Mouse (Mus musculus) embryonic facial prominence, embryonic 10.5 days (tissue): Measurements from ENCODE around the gene Defb42. TPM values are rescaled to one million over a fixed set of nuclear protein-coding genes. Genes with fewer than 3 reads are reported as not detected.

ENCODE experiments used
- DNase-seq: peaks from one replicate; pipeline ENCODE4 v3.0.0-alpha.2; 2017; ENCODE audit warnings: low spot score
- H3K27ac ChIP-seq: fragments of 300-500 bp; sonication (generic); replicated peaks from 2 replicates; pipeline ENCODE4 v1.5.1; 2016; ENCODE audit warnings: mild to moderate bottlenecking
- H3K27me3 ChIP-seq: fragments of 300-500 bp; sonication (generic); replicated peaks from 2 replicates; pipeline ENCODE4 v1.6.1; 2016; ENCODE audit warnings: low read depth, mild to moderate bottlenecking; ENCODE audit not compliant: poor library complexity, severe bottlenecking
- H3K36me3 ChIP-seq: fragments of 300-500 bp; sonication (generic); replicated peaks from 2 replicates; pipeline ENCODE4 v1.6.1; 2016; ENCODE audit warnings: mild to moderate bottlenecking, moderate library complexity
- H3K4me1 ChIP-seq: fragments of 300-500 bp; sonication (generic); 2 replicates; pipeline ENCODE4 v1.6.1; 2016
- H3K4me3 ChIP-seq: fragments of 300-500 bp; sonication (generic); 2 replicates; pipeline ENCODE4 v1.5.1; 2016; ENCODE audit warnings: mild to moderate bottlenecking, moderate library complexity
- H3K9me3 ChIP-seq: fragments of 300-500 bp; sonication (generic); 2 replicates; pipeline ENCODE4 v1.6.1; 2016; ENCODE audit warnings: mild to moderate bottlenecking
- WGBS: fragments of 180-500 bp; shearing (Covaris S2); methylation state at CpG from one replicate; pipeline ENCODE4 v1.1.7; 2016; 5-methylcytosine and 5-hydroxymethylcytosine counted together
- polyA plus RNA-seq: library from polyadenylated mRNA; unstranded; fragments of >200 nt; fragmentation: Nextera tagmentation; extraction: Ambion mirVana; gene quantifications from 2 replicates; pipeline ENCODE4 v1.2.1, GENCODE M21; 2016

The Defb42 gene
- polyA plus RNA-seq: 0.15 and 0.29 TPM in 2 replicates

DNA sequence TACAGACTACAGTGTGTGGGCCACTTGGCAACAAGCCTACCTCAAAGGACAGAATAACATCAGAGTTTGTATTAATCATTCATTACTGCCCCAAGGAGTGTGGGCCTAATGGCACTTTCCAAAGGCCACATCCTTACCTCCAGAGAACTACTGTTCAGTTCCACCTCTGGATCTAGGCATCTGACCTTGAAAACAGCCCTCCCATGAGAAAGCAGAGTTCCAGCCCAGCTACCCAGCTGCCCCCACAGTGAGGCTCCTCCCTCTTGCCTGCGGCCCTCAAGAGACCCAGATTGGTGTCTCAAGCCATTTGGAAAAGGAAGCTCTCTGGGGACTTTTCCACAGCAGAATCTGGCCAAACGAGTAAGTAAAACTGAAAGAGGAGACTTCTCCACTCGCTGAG, at the start of gene Defb42:
Defb42 (plus strand) TSS at position 301 of the 400 bp plus-strand sequence.
- no peak within 1 kb of the TSS for H3K4me3 ChIP-seq
- WGBS: 78% methylated on average over 3 of the region's 3 CpGs
- no peak for DNase-seq
- no peaks in the 10 kb centered on the region for H3K9me3 ChIP-seq
- H3K27ac ChIP-seq: no peak within 1 kb of the TSS
- H3K4me1 ChIP-seq: no peaks in the 10 kb centered on the region
- H3K27me3 ChIP-seq: no peaks in the 10 kb centered on the region
- no peaks in the 10 kb centered on the region for H3K36me3 ChIP-seq

DNA sequence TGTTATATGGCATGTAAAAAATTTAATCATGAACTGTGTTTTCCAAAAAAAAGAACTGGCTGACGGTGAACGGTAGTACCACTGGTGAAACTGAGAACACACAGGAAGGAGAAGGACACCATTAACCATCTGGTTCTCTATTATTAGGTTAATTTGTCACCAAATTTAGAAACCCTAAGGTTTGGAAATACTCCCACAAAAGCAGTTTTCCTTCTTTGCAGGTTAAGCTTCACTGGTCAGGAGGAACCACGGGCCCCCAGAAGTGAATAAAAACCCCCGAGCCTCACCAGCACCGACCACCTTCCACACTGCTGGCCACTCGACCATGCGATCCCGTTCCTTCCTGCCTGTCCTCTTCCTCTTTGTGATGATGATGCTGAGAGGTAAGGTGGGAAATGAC, 49.0 kb upstream of the Defb42 start, which contains the start of gene Defb47:
Defb47 (plus strand) TSS at position 301 of the 400 bp plus-strand sequence.
- H3K27ac ChIP-seq: no peak within 1 kb of the TSS
- no peak within 1 kb of the TSS for H3K4me3 ChIP-seq
- H3K4me1 ChIP-seq: peaks cover 7% of the 10 kb centered on the region; the same call in 1 of the 2 replicates
- no peaks in the 10 kb centered on the region for H3K36me3 ChIP-seq
- DNase-seq: no peak
- H3K9me3 ChIP-seq: no peaks in the 10 kb centered on the region
- WGBS: 90% methylated on average over 8 of the region's 8 CpGs
- no peaks in the 10 kb centered on the region for H3K27me3 ChIP-seq

DNA sequence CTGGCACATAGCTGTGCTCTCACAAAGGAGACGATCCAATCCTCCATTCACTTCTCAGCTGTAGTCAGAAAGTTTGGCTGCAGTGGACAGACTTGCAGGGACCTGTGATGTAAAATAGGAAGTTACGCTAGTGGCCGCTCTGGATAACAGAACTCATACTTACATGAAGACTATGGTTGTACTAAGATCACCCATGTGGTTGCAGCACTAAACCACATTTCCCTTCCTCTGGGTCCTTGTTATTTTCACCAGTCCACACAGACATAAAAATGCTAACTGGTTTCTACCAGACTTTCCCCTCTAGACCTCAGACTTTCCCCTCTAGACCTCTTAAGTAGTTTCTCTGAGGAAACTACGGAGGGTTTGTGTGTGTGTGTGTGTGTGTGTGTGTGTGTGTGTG, 47.8 kb upstream of the Defb42 start:
- H3K36me3 ChIP-seq: no peaks in the 10 kb centered on the region
- WGBS: 90% methylated on average over 4 of the region's 4 CpGs
- no peak overlapping the region for H3K27ac ChIP-seq
- no peak overlapping the region for H3K4me3 ChIP-seq
- H3K9me3 ChIP-seq: no peaks in the 10 kb centered on the region
- H3K4me1 ChIP-seq: no peaks in the 10 kb centered on the region
- H3K27me3 ChIP-seq: no peaks in the 10 kb centered on the region
- no peak for DNase-seq

DNA sequence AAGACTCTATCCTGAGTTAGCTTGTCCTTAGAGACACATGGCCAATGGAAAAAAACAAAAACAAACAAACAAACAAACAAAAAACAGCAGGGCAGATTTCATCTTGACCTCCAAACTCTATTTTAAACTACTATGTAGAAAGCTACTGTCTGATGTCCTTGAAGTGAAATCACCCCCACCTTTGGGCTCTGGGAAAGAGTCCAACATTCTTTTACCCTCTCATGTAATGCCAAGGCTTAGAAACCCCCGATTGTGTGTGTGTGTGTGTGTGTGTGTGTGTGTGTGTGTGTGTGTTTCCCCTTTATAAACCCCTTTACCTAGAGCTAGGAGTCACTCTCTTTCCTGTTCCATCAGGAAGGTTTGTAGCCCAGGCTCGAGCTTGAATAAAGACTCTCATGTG, 44.2 kb upstream of the Defb42 start:
- WGBS: 77% methylated on average over 2 of the region's 2 CpGs

DNA sequence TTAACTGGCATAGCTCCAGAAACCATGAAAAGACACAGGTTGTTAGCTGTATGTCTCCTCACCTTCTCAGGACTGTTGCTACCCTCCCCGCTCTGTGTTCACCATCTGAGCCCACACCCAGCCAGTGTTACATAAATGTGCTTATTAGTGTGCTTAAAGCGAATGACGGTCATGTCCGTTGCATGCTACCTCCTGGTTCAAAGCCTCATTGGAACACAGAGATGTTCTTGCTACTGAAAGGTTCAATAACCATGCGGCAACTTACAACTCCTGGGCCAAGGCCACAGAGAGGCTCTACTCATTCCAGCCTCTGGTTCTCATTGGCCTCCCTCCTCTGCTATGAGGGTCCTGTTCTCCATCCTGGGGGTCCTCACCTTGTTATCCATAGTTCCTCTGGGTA, 35.3 kb upstream of the Defb42 start, which contains the start of gene Defb43:
Defb43 (plus strand) TSS at position 301 of the 400 bp plus-strand sequence.
- no peak within 1 kb of the TSS for H3K27ac ChIP-seq
- H3K9me3 ChIP-seq: no peaks in the 10 kb centered on the region
- DNase-seq: no peak
- no peaks in the 10 kb centered on the region for H3K27me3 ChIP-seq
- WGBS: 95% methylated on average over 5 of the region's 5 CpGs
- no peaks in the 10 kb centered on the region for H3K4me1 ChIP-seq
- no peaks in the 10 kb centered on the region for H3K36me3 ChIP-seq
- H3K4me3 ChIP-seq: no peak within 1 kb of the TSS

More for the DNA sequence above, 44.2 kb upstream of the Defb42 start:
- Histone ChIP-seq H3K4me3 (no peak overlapping the region), H3K9me3 (no peaks in the 10 kb centered on the region), H3K27me3 (no peaks in the 10 kb centered on the region), H3K27ac (no peak overlapping the region), H3K4me1 (no peaks in the 10 kb centered on the region), H3K36me3 (no peaks in the 10 kb centered on the region)
- DNase-seq: no peak

DNA sequence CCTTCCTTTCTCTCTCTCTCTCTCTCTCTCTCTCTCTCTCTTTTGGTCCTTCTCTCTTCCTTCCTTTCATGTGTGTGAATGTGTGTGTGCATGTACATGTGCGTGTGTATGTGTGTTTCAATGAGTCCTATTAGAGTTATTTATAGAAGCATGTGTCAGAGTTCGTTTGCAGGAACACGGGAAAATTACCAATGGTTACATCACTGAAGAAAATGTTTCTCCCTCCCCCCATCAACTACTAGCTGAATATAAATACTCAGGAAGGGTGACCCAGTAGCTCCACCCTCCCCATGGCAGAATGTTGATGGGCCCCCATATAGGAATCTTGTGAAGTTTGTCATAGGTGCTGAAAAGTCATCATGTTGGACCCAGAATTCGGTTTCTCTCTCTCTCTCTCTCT, 33.7 kb upstream of the Defb42 start:
- 87% methylated on average over 4 of the region's 4 CpGs for WGBS

DNA sequence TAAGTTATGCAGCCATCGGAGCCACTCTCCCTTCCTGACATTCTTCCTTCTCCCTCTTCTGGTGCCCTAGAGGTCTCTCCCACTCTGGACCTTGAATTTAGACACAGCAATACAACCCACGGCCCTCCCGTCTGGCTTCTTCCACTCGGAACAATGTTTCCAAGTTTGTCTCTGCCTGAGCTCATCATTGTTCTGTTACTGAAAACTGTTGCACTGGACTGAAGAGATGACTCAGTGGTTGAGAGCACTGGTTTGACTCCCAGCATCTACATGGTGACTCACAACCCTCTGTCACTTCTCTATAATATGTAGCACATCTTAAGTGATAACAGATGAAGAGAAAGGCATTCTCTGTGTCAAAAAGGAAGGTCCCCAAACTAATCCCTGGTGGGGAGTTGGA, 32.1 kb upstream of the Defb42 start:
- Histone ChIP-seq H3K27ac (no peak overlapping the region), H3K36me3 (no peaks in the 10 kb centered on the region), H3K4me1 (no peaks in the 10 kb centered on the region), H3K4me3 (no peak overlapping the region), H3K9me3 (no peaks in the 10 kb centered on the region), H3K27me3 (no peaks in the 10 kb centered on the region)
- DNase-seq: no peak
- 86% methylated on average over 4 of the region's 4 CpGs for WGBS

More for the DNA sequence above, 33.7 kb upstream of the Defb42 start:
- no peak overlapping the region for H3K27ac ChIP-seq
- no peaks in the 10 kb centered on the region for H3K9me3 ChIP-seq
- no peaks in the 10 kb centered on the region for H3K4me1 ChIP-seq
- H3K27me3 ChIP-seq: no peaks in the 10 kb centered on the region
- DNase-seq: no peak
- no peak overlapping the region for H3K4me3 ChIP-seq
- no peaks in the 10 kb centered on the region for H3K36me3 ChIP-seq

DNA sequence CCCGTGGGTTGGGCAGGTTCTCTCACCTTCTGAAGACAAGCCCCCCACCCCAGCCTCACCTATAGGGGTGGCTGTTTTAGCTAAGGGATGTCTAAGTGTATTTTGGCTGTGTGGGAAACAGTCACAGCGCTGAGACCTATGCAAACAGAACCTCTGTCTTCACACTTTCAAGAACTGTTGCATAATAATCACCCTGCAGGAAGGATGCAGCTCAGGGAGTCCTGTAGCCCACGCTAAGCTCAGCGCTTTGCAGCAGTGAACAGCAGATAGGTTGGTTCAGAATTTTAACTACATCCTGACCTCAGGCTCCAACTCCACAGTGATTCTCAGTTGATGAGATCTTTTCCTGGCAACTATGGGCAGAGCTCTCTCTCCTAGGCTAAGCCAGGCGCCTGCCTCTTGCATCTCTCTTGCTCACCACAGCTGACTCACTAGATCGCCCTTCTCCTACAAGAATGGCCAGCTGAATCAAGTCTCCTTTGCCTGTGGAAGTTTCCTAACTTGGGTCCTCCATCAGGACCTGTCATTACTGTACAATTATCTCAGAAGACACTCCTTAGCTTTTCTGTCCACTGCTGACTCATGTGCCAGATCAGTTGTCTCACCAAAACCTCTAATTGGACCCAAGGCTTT, 26.2 kb upstream of the Defb42 start:
- no peaks in the 10 kb centered on the region for H3K9me3 ChIP-seq
- no peaks in the 10 kb centered on the region for H3K36me3 ChIP-seq
- H3K4me3 ChIP-seq: no peak overlapping the region
- H3K27ac ChIP-seq: no peak overlapping the region
- DNase-seq: no peak
- H3K4me1 ChIP-seq: no peaks in the 10 kb centered on the region
- 56% methylated on average over 6 of the region's 6 CpGs for WGBS
- no peaks in the 10 kb centered on the region for H3K27me3 ChIP-seq

DNA sequence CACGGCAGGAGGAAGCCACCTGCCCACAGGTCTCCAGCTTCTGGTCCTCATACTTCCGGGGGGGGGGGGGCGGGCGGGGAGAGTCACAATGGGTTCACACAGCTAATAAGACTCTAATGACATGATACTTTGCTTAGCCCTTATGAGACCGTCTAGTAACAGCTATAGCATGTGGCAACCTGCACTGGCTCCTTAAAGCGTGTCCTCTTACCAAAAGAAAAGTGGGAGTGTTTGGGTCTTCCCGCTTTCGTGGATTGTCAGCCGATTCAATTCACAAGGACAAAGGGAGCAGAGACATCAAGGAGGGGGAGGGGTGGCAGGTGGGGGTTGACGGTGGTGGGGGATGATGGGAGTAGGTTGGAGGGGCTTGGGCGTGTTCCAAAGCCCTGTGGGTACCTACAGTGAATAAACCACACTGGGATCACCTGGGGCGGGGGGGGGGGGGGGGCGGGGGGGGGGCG, 3.1 kb downstream of the Defb42 start, which contains the start of gene Defb30:
Defb30 (minus strand) TSS at position 51 of the 461 bp plus-strand sequence.
- H3K27me3 ChIP-seq: no peaks in the 10 kb centered on the region
- DNase-seq: no peak
- peaks cover 6% of the 10 kb centered on the region for H3K4me1 ChIP-seq
- H3K4me3 ChIP-seq: no peak within 1 kb of the TSS
- H3K9me3 ChIP-seq: no peaks in the 10 kb centered on the region
- no peak within 1 kb of the TSS for H3K27ac ChIP-seq
- WGBS: 74% methylated on average over 13 of the region's 14 CpGs
- no peaks in the 10 kb centered on the region for H3K36me3 ChIP-seq

DNA sequence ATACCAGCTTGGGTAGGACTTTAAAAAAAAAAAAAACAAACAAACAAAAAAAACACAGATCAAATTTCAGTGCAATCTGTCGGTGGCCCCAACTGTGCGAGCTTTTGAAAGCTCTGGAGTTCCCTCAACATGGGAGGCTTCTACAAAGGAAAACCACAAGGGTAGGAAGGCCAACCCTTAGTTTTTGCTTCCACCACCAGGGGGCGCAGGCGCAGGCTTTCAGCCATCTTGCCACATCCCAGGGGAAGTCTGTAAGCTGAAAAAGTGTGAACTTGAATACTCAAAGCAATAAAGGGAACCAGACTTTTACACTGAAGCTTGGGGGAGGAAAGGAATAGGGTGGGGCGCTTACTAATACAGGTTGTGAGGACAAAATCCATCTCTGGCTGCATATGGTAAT, 4.0 kb downstream of the Defb42 start:
- Histone ChIP-seq H3K4me3 (no peak overlapping the region), H3K27ac (no peak overlapping the region), H3K4me1 (peaks cover 7% of the 10 kb centered on the region), H3K27me3 (no peaks in the 10 kb centered on the region), H3K9me3 (no peaks in the 10 kb centered on the region), H3K36me3 (no peaks in the 10 kb centered on the region)
- WGBS: 36% methylated on average over 5 of the region's 5 CpGs
- DNase-seq: peak; percentile 73

DNA sequence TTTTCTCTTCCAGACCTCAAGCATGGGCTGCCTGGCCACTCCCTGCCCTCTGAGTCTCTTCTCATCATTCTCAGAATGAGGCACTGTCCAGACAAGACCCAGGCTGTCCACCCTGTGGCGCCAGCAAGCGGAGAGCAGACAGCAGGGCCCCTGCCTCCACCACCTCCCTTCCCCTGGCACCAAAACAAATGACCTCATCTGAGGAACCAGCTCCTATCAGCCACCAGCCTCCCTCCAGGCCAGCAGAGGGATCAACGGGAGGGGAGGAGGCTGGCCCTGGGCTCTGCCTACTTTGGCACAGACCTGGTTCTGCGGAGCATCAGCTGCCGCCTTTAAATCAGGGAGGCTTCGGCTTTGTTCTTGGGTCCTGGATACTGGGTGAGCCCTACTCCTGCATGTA, 7.9 kb downstream of the Defb42 start:
- 37% methylated on average over 6 of the region's 6 CpGs for WGBS
- H3K4me1 ChIP-seq: peaks cover 7% of the 10 kb centered on the region
- H3K4me3 ChIP-seq: no peak overlapping the region
- DNase-seq: peak; percentile 43
- H3K27ac ChIP-seq: no peak overlapping the region
- H3K9me3 ChIP-seq: no peaks in the 10 kb centered on the region
- no peaks in the 10 kb centered on the region for H3K27me3 ChIP-seq
- no peaks in the 10 kb centered on the region for H3K36me3 ChIP-seq

DNA sequence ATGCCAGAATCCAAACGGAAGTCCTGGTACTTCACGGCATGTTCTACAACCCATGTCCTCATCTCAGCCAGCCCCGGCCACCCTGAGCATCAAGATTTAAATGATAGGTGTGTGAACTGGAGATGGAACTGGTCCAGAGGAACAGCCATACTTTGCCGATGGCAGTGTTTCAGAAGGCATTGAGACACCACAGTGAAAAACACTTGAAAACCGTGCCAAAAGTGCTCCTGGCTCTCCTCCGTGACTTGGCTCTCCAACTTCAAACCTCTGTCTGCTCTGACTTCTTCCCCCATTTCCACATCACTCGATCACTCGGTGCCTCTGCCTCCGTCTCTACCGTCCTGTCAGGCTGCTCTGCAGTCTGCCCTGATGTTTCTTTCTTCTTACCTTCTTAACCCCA, 13.6 kb downstream of the Defb42 start:
- 87% methylated on average over 10 of the region's 10 CpGs for WGBS

DNA sequence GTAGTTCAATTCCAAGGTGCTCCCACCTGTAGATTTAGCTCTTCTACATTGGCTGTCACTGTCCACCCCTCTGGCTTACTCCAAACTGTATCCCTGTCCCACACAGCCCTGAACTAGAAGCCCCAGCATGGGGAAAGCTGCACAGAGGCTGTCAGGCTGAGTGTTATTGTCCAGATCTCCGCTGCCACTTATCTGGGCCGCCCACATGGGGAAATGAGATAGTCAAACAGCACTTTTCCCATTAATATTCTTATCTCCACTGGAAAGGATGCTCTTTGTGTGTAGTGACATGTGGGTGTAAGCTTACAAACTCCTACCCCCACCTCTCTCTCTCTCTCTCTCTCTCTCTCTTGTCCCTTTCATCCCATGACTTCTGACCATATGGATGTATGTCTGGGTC, 15.4 kb downstream of the Defb42 start:
- Histone ChIP-seq H3K9me3 (no peaks in the 10 kb centered on the region), H3K4me1 (no peaks in the 10 kb centered on the region), H3K4me3 (no peak overlapping the region), H3K36me3 (no peaks in the 10 kb centered on the region), H3K27me3 (no peaks in the 10 kb centered on the region), H3K27ac (no peak overlapping the region)
- 88% methylated on average over 2 of the region's 2 CpGs for WGBS
- DNase-seq: no peak

More for the DNA sequence above, 13.6 kb downstream of the Defb42 start:
- Histone ChIP-seq H3K36me3 (no peaks in the 10 kb centered on the region), H3K4me1 (no peaks in the 10 kb centered on the region), H3K27me3 (no peaks in the 10 kb centered on the region), H3K9me3 (no peaks in the 10 kb centered on the region), H3K27ac (no peak overlapping the region), H3K4me3 (no peak overlapping the region)
- DNase-seq: no peak
